Mouse (Mus musculus): ENCODE data around the gene Nrg3. TPM values are rescaled to one million over a fixed set of nuclear protein-coding genes. Genes with fewer than 3 reads are reported as not detected.

The Nrg3 gene
- total RNA-seq (2021), result 4.6 and 5.5 TPM in 2 replicates
- long read RNA-seq, experiment 1, result 0 reads
- long read RNA-seq, experiment 2, result 0 reads

DNA sequence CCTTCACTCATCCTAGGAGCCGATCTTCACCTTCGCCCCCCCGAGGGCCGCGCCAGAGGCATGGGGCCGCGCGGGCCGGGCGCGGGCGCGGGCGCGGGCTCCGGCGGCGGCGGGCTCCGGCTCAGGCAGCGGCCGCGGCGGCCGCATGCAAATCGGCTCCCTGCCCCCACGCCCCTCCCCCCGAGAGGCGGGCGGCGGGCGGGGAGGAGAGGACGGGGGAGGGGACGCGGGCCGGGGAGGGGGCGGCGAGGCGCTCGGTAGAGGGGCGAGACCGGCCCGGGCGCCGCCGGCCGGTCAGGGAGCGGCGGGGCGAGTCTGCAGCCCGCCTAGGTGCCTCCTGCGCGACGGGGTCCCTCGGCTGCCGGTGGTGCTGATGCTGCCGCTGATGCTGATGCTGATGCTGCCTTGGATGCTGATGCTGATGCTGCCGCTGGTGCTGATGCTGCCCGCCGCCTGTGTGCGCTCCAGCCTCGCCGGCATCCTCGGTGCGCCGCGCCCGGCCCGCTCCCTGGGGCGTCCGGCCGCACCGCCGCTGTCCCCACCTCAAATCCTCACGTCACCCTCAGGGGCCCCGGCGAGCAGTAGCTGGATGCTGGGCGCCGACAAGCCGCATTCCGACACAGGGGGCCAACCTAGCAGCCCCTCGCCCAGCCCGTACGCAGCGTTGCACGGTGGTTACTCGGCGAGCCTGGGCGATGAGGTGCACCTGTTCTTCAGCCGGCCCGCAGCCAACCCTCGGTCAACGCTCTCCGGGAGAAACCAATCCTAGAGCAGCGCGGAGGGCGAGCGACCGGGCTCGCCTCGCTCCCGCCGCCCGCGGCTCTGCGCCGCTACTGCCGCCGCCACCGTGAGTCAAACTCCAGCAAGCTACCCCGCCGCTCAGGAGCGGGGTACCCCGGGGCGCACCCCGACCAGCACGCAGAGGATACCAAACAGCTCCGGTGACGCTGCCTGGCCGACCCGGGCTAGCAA, at the start of gene Nrg3:
Gene Nrg3, minus strand, starts transcription at position 299 of the 972 bp plus-strand sequence.
- DNase-seq, result peak; percentile 31

GRCm38 (mm10) chr14:39508956-39509355, 36.1 kb upstream of the Nrg3 start:
- DNase-seq, result no peak

- DNase-seq, result peak; percentile 6
Measured at GRCm38 (mm10) chr14:39473771-39474211, 903 bp upstream of the Nrg3 start.

GRCm38 (mm10) chr14:39472146-39472751, 639 bp downstream of the Nrg3 start:
- peak; percentile 5 for DNase-seq

- DNase-seq, result no peak
Measured at GRCm38 (mm10) chr14:39471236-39471981, 1.5 kb downstream of the Nrg3 start.

DNA sequence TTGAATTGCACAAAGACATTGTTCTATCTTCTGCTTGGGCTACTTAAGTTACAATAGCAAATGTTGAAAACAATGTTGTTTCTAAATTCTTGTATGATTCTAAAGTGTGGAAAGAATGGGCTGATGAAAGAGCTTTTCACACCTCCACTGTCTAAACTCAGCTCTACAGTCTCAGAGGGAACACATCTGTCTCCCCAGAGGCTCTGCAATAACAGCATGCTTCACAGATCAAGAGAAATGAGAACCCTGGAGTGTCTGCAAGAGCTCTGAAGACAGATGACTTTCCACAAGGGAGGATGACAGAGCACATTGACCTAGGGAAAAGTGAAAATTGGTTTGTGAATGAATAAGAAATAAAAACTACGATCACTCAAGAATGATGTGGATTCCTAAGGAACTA, 27.4 kb downstream of the Nrg3 start:
- DNase-seq, result no peak

DNA sequence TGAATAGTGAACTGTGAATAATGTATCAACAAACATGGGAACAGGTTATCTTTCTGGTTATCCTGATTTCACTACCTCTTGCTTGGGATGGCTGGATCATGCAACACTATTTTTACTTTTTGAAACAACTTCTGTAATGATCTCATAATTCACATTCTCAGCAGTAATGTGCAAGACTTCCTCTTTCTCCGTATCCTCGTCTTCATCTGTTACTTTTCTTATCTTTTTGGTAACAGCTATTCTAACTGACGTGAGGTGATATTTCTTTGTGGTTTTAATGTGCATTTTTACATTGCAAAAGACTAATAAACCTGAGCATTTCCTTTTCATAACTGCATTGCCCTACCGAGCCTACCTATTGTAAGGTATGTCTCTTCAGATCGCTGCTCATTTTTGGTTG, 44.4 kb downstream of the Nrg3 start:
- no peak for DNase-seq

DNA sequence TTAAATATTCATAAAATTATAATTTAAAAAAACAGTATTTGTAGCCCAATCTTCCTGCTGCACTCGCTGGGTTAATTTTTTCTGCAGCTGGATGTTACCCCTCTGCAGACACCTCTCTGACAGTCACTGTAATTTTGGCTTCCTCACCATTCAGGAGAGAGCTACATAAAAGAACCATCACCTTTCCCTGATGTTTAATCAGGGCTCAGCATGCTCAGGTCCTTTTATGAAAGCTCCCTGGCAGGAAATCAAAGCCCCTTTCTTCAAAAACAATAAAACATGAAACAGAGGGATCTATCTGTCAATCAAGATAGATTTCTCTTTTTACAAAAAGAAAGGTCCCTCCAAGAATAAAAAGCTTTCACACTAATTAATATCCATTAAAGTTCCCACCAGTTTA, 51.0 kb downstream of the Nrg3 start:
- DNase-seq, result no peak

GRCm38 (mm10) chr14:39413270-39413669, 59.6 kb downstream of the Nrg3 start:
- no peak for DNase-seq

DNA sequence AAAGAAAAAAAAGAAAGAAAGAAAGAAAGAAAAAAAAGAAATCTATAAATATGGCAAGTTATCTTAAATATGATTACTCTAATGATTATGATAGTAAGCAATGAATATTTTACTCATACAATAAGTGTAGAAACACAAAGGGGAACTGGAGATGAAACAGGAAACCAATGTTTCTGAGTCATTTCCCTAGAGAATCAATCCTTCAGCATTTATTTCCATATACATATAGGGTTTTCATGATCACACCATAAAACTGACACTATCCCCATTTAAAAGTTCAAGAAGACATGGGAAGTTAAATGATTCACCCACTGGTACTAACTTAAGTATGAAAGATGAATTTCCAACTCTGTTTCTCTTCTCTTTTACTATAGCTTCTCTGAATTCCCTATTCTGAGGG, 86.0 kb downstream of the Nrg3 start:
- DNase-seq, result no peak

DNA sequence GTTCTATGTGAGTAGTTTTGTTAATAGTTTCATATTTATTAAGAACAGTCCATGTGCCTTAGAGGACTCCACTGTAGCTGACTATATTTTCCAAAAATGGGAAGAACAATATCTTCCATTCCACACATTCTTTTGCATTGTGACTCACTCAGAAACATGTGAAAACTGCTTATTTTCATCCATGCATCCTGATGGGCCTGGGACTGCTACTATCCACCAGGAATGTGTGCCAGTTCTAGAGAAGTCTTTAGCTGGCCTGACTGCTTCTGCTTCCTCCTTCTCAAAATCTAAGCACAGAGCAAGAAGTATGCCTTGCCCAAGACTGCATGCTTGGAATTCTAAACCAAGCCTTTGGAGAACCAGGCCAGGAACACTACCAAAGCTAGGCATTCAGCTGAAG, 91.6 kb downstream of the Nrg3 start:
- DNase-seq, result no peak

DNA sequence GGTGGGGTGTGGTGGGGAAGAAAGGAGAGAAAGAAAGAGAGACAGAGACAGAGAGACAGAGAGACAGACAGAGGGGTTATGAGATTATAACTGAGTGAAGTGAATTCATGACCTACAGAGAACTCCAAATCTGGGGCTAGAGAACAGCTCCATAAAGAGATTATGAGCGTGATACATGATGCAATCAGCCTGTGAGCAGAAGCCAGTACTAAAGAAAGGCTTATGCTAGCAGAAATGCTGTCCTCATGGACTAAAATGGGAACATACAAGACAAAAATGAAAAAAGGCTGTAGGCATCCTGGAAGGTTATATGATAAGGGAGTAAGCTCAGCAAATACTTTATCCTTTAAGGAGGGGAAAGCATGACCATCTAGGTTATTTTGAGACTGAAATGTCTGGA, 99.7 kb downstream of the Nrg3 start:
- no peak for DNase-seq

- DNase-seq, result no peak
Measured at GRCm38 (mm10) chr14:39356251-39356650, 116.6 kb downstream of the Nrg3 start.

DNA sequence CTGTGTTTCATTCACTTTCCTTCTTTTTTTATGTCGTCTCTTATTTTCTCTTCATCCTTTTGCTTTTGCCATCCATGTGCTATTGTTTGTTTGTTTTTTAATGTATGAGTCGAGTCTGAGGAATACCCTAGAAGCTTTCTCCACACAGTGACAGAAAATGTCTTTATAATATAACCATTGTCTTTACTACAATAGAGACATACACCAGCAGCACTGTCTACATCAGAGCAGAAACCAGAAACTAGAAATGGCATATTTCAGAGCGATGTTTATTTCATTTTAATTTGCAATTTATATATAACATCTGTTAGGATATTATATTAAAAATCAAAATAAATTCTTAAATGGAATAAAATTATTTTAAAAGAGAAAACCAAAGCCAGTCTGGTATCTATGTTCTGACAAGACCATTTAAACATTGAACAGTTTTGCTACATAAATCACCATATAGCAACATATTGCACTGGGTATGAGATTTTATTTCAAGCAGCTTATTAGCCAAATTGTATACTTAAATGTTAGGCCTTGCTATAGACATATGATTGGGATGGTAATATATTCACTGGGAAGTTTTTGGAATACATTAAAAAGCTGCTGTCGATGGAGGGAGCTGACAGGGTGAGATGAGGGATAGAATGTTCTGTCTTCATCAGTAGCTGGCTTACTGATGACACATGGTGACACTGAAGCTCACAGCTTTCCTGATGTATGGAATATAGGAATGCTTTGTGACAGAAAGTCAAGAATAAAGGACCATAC, 120.7 kb downstream of the Nrg3 start:
- DNase-seq, result no peak

- DNase-seq, result peak; percentile 40
Measured at GRCm38 (mm10) chr14:39317424-39318110, 155.3 kb downstream of the Nrg3 start.

DNA sequence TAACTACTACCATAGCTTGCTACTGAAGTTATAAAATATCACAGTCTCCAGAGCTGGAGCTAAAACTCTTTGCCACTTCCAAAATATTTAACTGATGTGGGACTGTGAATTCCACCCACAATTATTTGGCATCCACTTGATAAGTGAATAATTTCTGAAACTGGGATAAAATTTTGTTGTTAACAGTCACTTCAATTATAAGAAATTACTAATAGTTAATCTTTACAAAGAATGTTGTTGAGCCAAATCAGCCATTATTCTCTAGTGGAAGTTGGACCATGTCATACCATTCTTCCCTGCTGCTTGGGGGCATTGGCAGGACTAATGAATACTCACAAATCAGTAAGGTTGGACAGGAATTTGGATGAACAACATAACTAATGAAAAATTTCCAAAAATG, 158.8 kb downstream of the Nrg3 start:
- DNase-seq, result no peak

- no peak for DNase-seq
Measured at GRCm38 (mm10) chr14:39265121-39265520, 207.8 kb downstream of the Nrg3 start.

DNA sequence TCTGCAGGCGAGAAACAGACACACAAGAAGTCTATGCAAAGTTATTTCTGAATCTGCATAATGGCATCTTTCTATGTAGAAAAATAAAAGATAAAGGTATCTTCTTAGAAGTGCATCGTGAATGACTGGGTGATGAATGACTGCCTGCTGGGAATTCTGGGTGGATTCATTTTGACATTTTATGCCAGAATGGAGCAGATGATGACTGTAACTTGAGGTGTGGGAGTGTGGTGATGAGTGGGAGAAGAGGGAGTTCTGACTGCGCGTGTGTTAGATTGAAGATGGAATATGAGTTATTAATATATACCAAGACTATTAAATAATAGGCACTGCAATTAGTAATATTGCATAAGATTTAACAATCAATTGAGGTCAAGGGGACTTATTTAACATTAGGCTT, 208.5 kb downstream of the Nrg3 start:
- no peak for DNase-seq

- no peak for DNase-seq
Measured at GRCm38 (mm10) chr14:39261016-39261415, 211.9 kb downstream of the Nrg3 start.

DNA sequence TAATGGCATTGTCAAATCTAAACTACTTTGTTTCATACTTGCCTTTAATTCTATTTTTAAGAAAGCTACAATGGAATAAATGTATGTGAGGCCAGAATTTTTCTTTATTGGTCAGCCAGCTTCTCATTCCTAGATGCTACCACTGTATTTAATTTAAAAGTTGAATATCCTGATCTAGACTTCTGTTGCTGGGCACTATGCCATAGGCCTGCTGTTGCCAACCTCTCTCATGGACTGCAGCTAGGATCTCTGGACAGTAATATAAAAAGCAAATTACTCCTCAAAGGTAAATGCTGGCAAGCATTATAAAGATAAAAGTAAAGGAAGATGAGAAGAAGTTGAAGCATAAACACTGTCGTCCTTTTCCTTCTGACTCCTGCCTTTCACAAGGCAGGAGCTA, 217.5 kb downstream of the Nrg3 start:
- DNase-seq, result no peak

- DNase-seq, result no peak
Measured at GRCm38 (mm10) chr14:39240267-39240666, 232.6 kb downstream of the Nrg3 start.
